Mouse (Mus musculus) heart, postnatal 0 days (tissue): ENCODE data around the gene Fcrla. TPM values are rescaled to one million over a fixed set of nuclear protein-coding genes. Genes with fewer than 3 reads are reported as not detected.

Source experiments
- ATAC-seq: fragments of 200-750 bp; cut with Nextera tagmentation; 2 replicates; pipeline ENCODE4 v1.8.0; 2017; ENCODE audit warnings: low read depth, moderate number of reproducible peaks, moderate library complexity; ENCODE audit not compliant: insufficient read depth
- DNase-seq: peaks from one replicate; pipeline ENCODE4 v3.0.0-alpha.2; 2016; ENCODE audit warnings: low spot score
- H3K27ac ChIP-seq: fragments of 300-500 bp; sonication (generic); 2 replicates; pipeline ENCODE4 v1.5.1; 2014; ENCODE audit warnings: low read depth, mild to moderate bottlenecking
- H3K27me3 ChIP-seq: fragments of 300-500 bp; sonication (generic); 2 replicates; pipeline ENCODE4 v1.6.1; 2014; ENCODE audit warnings: low read length, mixed read lengths; ENCODE audit not compliant: control insufficient read depth, insufficient read depth
- H3K36me3 ChIP-seq: fragments of 300-500 bp; sonication (generic); replicated peaks from 2 replicates; pipeline ENCODE4 v1.6.1; 2014; ENCODE audit warnings: low read length, mixed read lengths; ENCODE audit not compliant: control insufficient read depth, insufficient read depth
- H3K4me1 ChIP-seq: fragments of 300-500 bp; sonication (generic); 2 replicates; pipeline ENCODE4 v1.6.1; 2014; ENCODE audit warnings: antibody characterized with exemption; ENCODE audit not compliant: control insufficient read depth, insufficient read depth
- H3K4me2 ChIP-seq: fragments of 300-500 bp; sonication (generic); 2 replicates; pipeline ENCODE4 v1.6.1; 2014; ENCODE audit warnings: low read depth, mild to moderate bottlenecking, low read length, moderate library complexity
- H3K4me3 ChIP-seq: fragments of 300-500 bp; sonication (generic); 2 replicates; pipeline ENCODE4 v1.5.1; 2014; ENCODE audit warnings: low read depth, low read length
- H3K9ac ChIP-seq: fragments of 300-500 bp; sonication (generic); replicated peaks from 2 replicates; pipeline ENCODE4 v1.6.1; 2014; ENCODE audit warnings: low read depth, low read length, mixed read lengths
- H3K9me3 ChIP-seq: fragments of 300-500 bp; sonication (generic); replicated peaks from 2 replicates; pipeline ENCODE4 v1.6.1; 2016; ENCODE audit warnings: low read length; ENCODE audit not compliant: control insufficient read depth
- CTCF ChIP-seq: IDR thresholded peaks from 2 replicates; pipeline ENCODE4 v1.5.1; 2016; ENCODE audit warnings: antibody characterized with exemption, control low read depth, low read depth
- EP300 ChIP-seq: IDR thresholded peaks from 2 replicates; pipeline ENCODE4 v1.6.1; 2016; ENCODE audit warnings: antibody characterized with exemption, low read depth
- WGBS: fragments of 180-500 bp; shearing (Covaris S2); extraction: QIAGEN DNeasy Blood & Tissue Kit; methylation state at CpG from one replicate; pipeline ENCODE4 v1.1.7; 2014; 5-methylcytosine and 5-hydroxymethylcytosine counted together
- polyA plus RNA-seq: library from polyadenylated mRNA; unstranded; fragments of >200 nt; fragmentation: Nextera tagmentation; extraction: Ambion mirVana; gene quantifications from 2 replicates; pipeline ENCODE4 v1.2.1, GENCODE M21; 2015
- total RNA-seq: library from RNA; depleted of rRNA; stranded (reverse); fragments of >200 nt; gene quantifications from 2 replicates; pipeline ENCODE4 v1.2.3, GENCODE M21; 2014; ENCODE audit warnings: low replicate concordance

Fcrla gene
- total and polyA plus RNA-seq, 2 experiments from 2014 or later, result 0.23 TPM; not detected in 1

- DNase-seq (peak; percentile 91), ATAC-seq (peak; percentile 94)
- Histone ChIP-seq H3K9ac (peak within 1 kb of the TSS; percentile 85), H3K9me3 (no peaks in the 10 kb centered on the region), H3K36me3 (peaks cover 7% of the 10 kb centered on the region; the same call in 1 of the 2 replicates), H3K4me1 (peaks cover 7% of the 10 kb centered on the region), H3K4me2 (peak within 1 kb of the TSS; percentile 79), H3K27ac (peak within 1 kb of the TSS; percentile 72), H3K4me3 (peak within 1 kb of the TSS; percentile 94), H3K27me3 (no peaks in the 10 kb centered on the region)
- under 1% methylated on average over 46 of the region's 46 CpGs for WGBS
- TF ChIP-seq EP300 (no peak), CTCF (peak; percentile 67)
Observed at GRCm38 (mm10) chr1:170884978-170885561, 42.3 kb downstream of the Fcrla start, which contains the start of the genes Gm26620 and Dusp12. TSS of gene Gm26620 (plus strand) at chr1:170885065. TSS of gene Dusp12 (minus strand) at chr1:170885540.

- Histone ChIP-seq H3K36me3 (peaks cover 11% of the 10 kb centered on the region), H3K27me3 (no peaks in the 10 kb centered on the region), H3K4me1 (peaks cover 7% of the 10 kb centered on the region), H3K9ac (peak overlapping the region; percentile 85), H3K4me2 (peak overlapping the region; percentile 79), H3K27ac (no peak overlapping the region), H3K4me3 (peak overlapping the region; percentile 94), H3K9me3 (no peaks in the 10 kb centered on the region)
- DNase-seq (no peak), ATAC-seq (no peak)
- 21% methylated on average over 8 of the region's 8 CpGs for WGBS
- no peak for TF ChIP-seq EP300
- TF ChIP-seq CTCF, result no peak
Observed at GRCm38 (mm10) chr1:170884390-170884789, 43.0 kb downstream of the Fcrla start.

GRCm38 (mm10) chr1:170882915-170883485 is 44.4 kb downstream of the Fcrla start:
- H3K4me3 ChIP-seq, result no peak overlapping the region
- TF ChIP-seq CTCF (no peak), EP300 (no peak)
- no peak overlapping the region for H3K4me2 ChIP-seq
- H3K27me3 ChIP-seq, result no peaks in the 10 kb centered on the region
- DNase-seq (no peak), ATAC-seq (no peak)
- WGBS, result 75% methylated on average over 5 of the region's 5 CpGs
- peaks cover 15% of the 10 kb centered on the region for H3K36me3 ChIP-seq
- H3K9me3 ChIP-seq, result no peaks in the 10 kb centered on the region
- no peak overlapping the region for H3K27ac ChIP-seq
- H3K4me1 ChIP-seq, result peaks cover 7% of the 10 kb centered on the region
- H3K9ac ChIP-seq, result no peak overlapping the region

DNA sequence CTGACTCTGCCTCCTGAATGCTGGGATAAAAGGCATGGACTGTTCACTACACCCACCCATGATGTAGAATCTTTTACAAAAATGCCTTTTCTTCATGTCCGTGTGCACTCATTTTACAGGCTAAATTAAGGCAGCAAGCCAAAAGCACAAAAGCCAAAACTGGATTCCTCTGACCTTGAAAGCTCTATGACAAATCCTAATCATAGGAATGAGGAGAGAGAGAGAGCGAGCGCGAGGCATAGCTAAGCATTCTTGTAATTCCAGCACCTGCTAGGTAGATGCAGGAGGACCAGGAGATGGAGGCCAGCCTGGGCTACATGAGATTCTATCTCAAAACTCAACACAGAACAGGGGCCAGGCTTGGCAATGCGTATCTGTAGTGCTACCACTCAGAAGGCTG is 50.5 kb downstream of the Fcrla start:
- H3K9ac ChIP-seq, result no peak overlapping the region
- no peak overlapping the region for H3K4me2 ChIP-seq
- TF ChIP-seq CTCF (no peak), EP300 (no peak)
- ATAC-seq, result no peak
- peak overlapping the region; percentile 17; the same call in 1 of the 2 replicates for H3K27ac ChIP-seq
- H3K4me3 ChIP-seq, result no peak overlapping the region
- WGBS, result 52% methylated on average over 5 of the region's 5 CpGs
- H3K36me3 ChIP-seq, result peaks cover 31% of the 10 kb centered on the region
- H3K27me3 ChIP-seq, result no peaks in the 10 kb centered on the region
- DNase-seq, result no peak
- H3K9me3 ChIP-seq, result no peaks in the 10 kb centered on the region
- no peaks in the 10 kb centered on the region for H3K4me1 ChIP-seq

DNA sequence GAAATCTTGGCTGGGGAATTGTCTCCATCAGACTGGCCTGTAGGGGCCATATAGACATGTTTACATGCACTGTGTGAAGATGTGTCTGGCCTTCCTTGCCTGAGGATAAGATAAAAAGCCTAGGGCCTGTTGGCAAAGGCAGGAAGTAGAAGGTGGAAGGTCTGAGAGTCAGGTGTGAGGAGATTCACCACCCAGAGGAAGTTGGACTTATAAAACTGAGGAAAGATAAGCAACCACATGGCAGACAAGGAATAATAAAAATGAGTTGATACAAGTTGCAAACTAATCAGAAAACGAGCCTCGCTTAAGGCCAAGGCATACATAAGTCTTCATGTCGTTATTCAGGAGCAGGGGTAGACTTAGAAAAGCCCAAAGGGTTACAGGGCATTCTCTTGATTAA is 51.7 kb downstream of the Fcrla start:
- no peak overlapping the region for H3K4me2 ChIP-seq
- H3K9me3 ChIP-seq, result no peaks in the 10 kb centered on the region
- 83% methylated on average over 3 of the region's 3 CpGs for WGBS
- H3K27me3 ChIP-seq, result no peaks in the 10 kb centered on the region
- H3K4me1 ChIP-seq, result no peaks in the 10 kb centered on the region
- peaks cover 35% of the 10 kb centered on the region for H3K36me3 ChIP-seq
- TF ChIP-seq CTCF (no peak), EP300 (no peak)
- DNase-seq (no peak), ATAC-seq (no peak)
- H3K9ac ChIP-seq, result no peak overlapping the region
- H3K27ac ChIP-seq, result no peak overlapping the region
- H3K4me3 ChIP-seq, result no peak overlapping the region

DNA sequence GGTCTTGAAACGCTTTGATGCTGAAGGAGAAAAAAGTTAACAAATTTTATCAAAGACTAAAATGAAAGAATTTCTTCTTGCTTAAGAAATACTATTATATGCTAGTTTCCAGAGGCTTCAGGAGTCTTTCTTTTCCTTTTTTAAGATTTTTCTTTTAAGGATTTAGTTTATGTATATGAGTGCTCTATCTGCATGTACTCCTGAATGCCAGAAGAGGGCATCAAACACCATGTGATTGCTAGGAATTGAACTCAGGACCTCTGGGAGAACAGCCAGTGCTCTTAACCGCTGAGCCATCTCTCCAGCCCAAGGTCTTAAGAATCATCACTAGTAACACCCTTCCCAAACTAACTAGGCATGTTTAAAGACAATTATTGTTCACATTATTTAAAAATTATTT is 55.4 kb downstream of the Fcrla start:
- no peak for ATAC-seq
- Histone ChIP-seq H3K4me3 (no peak overlapping the region), H3K4me1 (0 out of 2 replicates have a peak, but pooled peaks cover 2% of the 10 kb centered on the region), H3K9me3 (no peaks in the 10 kb centered on the region), H3K27me3 (no peaks in the 10 kb centered on the region), H3K9ac (no peak overlapping the region), H3K36me3 (peaks cover 21% of the 10 kb centered on the region), H3K4me2 (no peak overlapping the region), H3K27ac (no peak overlapping the region)
- 87% methylated on average over 2 of the region's 2 CpGs for WGBS
- no peak for DNase-seq
- TF ChIP-seq EP300 (no peak), CTCF (no peak)
